Mouse (Mus musculus) liver, embryonic 16.5 days (tissue): Measurements from ENCODE around the gene Ifnar1. TPM values are rescaled to one million over a fixed set of nuclear protein-coding genes. Genes with fewer than 3 reads are reported as not detected.
A peak's percentile ranks its signal among the peaks of the same experiment; 100 is the strongest.

Experiments used
- ATAC-seq: fragments of 200-750 bp; cut with Nextera tagmentation; 2 replicates; pipeline ENCODE4 v1.8.0; 2017; ENCODE audit warnings: low read depth, mild to moderate bottlenecking, moderate number of reproducible peaks, moderate library complexity
- H3K27ac ChIP-seq: fragments of 300-500 bp; sonication (generic); 2 replicates; pipeline ENCODE4 v1.5.1; 2014; ENCODE audit warnings: mild to moderate bottlenecking, low read length
- H3K27me3 ChIP-seq: fragments of 300-500 bp; sonication (generic); 2 replicates; pipeline ENCODE4 v1.6.1; 2014; ENCODE audit warnings: low read depth, low read length, mixed read lengths; ENCODE audit not compliant: control insufficient read depth, insufficient read depth
- H3K36me3 ChIP-seq: fragments of 300-500 bp; sonication (generic); 2 replicates; pipeline ENCODE4 v1.6.1; 2014; ENCODE audit warnings: mild to moderate bottlenecking; ENCODE audit not compliant: control insufficient read depth, insufficient read depth
- H3K4me1 ChIP-seq: fragments of 300-500 bp; sonication (generic); 2 replicates; pipeline ENCODE4 v1.6.1; 2014; ENCODE audit warnings: low read depth, low read length, mixed read lengths; ENCODE audit not compliant: control insufficient read depth
- H3K4me2 ChIP-seq: fragments of 300-500 bp; sonication (generic); 2 replicates; pipeline ENCODE4 v1.6.1; 2014; ENCODE audit warnings: low read depth, low read length, mixed read lengths
- H3K4me3 ChIP-seq: fragments of 300-500 bp; sonication (generic); 2 replicates; pipeline ENCODE4 v1.5.1; 2014; ENCODE audit warnings: low read depth, mild to moderate bottlenecking, low read length
- H3K9ac ChIP-seq: fragments of 300-500 bp; sonication (generic); 2 replicates; pipeline ENCODE4 v1.6.1; 2014; ENCODE audit warnings: low read depth, low read length
- H3K9me3 ChIP-seq: fragments of 300-500 bp; sonication (generic); replicated peaks from 2 replicates; pipeline ENCODE4 v1.6.1; 2016; ENCODE audit warnings: low read length; ENCODE audit not compliant: control insufficient read depth
- WGBS: fragments of 180-500 bp; shearing (Covaris S2); extraction: QIAGEN DNeasy Blood & Tissue Kit; methylation state at CpG from one replicate; pipeline ENCODE4 v1.1.7; 2014; ENCODE audit not compliant: insufficient replicate concordance; 5-methylcytosine and 5-hydroxymethylcytosine counted together
- polyA plus RNA-seq: library from polyadenylated mRNA; unstranded; fragments of >200 nt; fragmentation: Nextera tagmentation; extraction: Ambion mirVana; gene quantifications from 2 replicates; pipeline ENCODE4 v1.2.1, GENCODE M21; 2015

The Ifnar1 gene
- polyA plus RNA-seq, 1 experiment from 2014 or later, result 25.0 TPM

GRCm38 (mm10) chr16:91505116-91505601, 20.1 kb downstream of the Ifnar1 start:
- 86% methylated on average over 15 of the region's 15 CpGs for WGBS
- H3K36me3 ChIP-seq, result peaks cover 57% of the 10 kb centered on the region
- peaks cover 5% of the 10 kb centered on the region for H3K4me1 ChIP-seq
- no peak overlapping the region for H3K4me2 ChIP-seq
- ATAC-seq, result no peak
- no peaks in the 10 kb centered on the region for H3K9me3 ChIP-seq
- H3K27me3 ChIP-seq, result no peaks in the 10 kb centered on the region
- no peak overlapping the region for H3K9ac ChIP-seq
- no peak overlapping the region for H3K27ac ChIP-seq
- H3K4me3 ChIP-seq, result no peak overlapping the region

- ATAC-seq, result no peak
- Histone ChIP-seq H3K9ac (no peak overlapping the region), H3K27ac (no peak overlapping the region), H3K4me3 (no peak overlapping the region), H3K27me3 (no peaks in the 10 kb centered on the region), H3K36me3 (peaks cover 48% of the 10 kb centered on the region), H3K4me2 (no peak overlapping the region), H3K9me3 (no peaks in the 10 kb centered on the region), H3K4me1 (peaks cover 5% of the 10 kb centered on the region)
- 87% methylated on average over 12 of the region's 12 CpGs for WGBS
Measured at GRCm38 (mm10) chr16:91506396-91506795, 21.4 kb downstream of the Ifnar1 start.

- no peaks in the 10 kb centered on the region for H3K9me3 ChIP-seq
- 31% methylated on average over 7 of the region's 7 CpGs for WGBS
- peak; percentile 39 for ATAC-seq
Measured at GRCm38 (mm10) chr16:91512161-91512787, 27.2 kb downstream of the Ifnar1 start.

GRCm38 (mm10) chr16:91513099-91513498, 28.1 kb downstream of the Ifnar1 start:
- H3K4me2 ChIP-seq, result no peak overlapping the region
- no peaks in the 10 kb centered on the region for H3K27me3 ChIP-seq
- no peak overlapping the region for H3K4me3 ChIP-seq
- WGBS, result 71% methylated on average over 6 of the region's 6 CpGs
- no peaks in the 10 kb centered on the region for H3K9me3 ChIP-seq
- H3K4me1 ChIP-seq, result peaks cover 16% of the 10 kb centered on the region
- no peak for ATAC-seq
- H3K9ac ChIP-seq, result no peak overlapping the region
- no peaks in the 10 kb centered on the region for H3K36me3 ChIP-seq
- no peak overlapping the region for H3K27ac ChIP-seq

More at GRCm38 (mm10) chr16:91512161-91512787, 27.2 kb downstream of the Ifnar1 start:
- no peaks in the 10 kb centered on the region for H3K36me3 ChIP-seq
- no peak overlapping the region for H3K9ac ChIP-seq
- no peak overlapping the region for H3K4me2 ChIP-seq
- no peaks in the 10 kb centered on the region for H3K27me3 ChIP-seq
- no peak overlapping the region for H3K27ac ChIP-seq
- H3K4me1 ChIP-seq, result peaks cover 16% of the 10 kb centered on the region
- H3K4me3 ChIP-seq, result no peak overlapping the region

GRCm38 (mm10) chr16:91517020-91517419, 32.0 kb downstream of the Ifnar1 start:
- peak; percentile 86 for ATAC-seq
- Histone ChIP-seq H3K4me2 (no peak overlapping the region), H3K9me3 (no peaks in the 10 kb centered on the region), H3K4me1 (peaks cover 20% of the 10 kb centered on the region), H3K27me3 (no peaks in the 10 kb centered on the region; the same call in 1 of the 2 replicates), H3K4me3 (no peak overlapping the region), H3K36me3 (no peaks in the 10 kb centered on the region), H3K27ac (peak overlapping the region; percentile 59), H3K9ac (no peak overlapping the region; the same call in 1 of the 2 replicates)
- WGBS, result 20% methylated on average over 7 of the region's 7 CpGs

- Histone ChIP-seq H3K4me1 (peaks cover 17% of the 10 kb centered on the region), H3K27ac (peak overlapping the region; percentile 75), H3K9ac (no peak overlapping the region)
Measured at GRCm38 (mm10) chr16:91522040-91522439, 37.0 kb downstream of the Ifnar1 start.

DNA sequence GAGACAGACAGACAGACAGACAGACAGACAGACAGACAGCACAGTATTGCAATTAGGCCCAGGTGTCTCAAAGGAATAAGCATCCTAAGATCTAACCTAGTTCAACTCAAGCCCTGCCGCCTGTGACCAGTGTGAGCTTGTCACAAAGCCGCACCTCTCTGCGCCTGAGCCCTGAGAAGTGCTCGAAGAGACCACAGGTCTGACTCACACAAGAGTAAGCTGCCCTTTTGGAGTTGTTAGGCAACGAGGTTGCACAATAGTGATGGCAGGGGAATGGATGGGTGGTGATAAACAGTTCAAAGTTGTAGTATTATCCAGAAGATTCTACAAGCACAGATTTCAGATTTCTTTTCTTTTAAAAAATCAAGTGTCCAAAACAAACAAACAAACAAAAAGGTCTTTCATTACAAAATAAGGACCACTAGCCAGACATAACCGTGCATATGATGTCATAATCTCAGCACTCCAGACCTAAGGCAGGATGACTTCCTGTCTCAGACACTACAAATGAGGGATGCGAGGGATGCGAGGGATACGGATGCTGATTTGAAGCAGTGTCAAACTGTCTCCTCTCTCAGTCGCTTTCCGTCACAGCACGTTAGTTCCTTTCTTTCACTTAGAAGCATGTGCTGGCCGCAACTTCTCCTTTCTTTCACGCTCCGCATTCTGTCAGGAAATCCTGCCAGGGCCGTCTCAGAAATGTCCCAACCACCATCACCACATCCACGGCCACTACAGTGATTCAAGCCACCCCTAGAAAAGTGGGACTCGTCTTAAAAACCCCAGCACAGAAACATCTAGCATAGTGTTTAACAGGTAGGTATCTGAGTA, 37.7 kb downstream of the Ifnar1 start:
- no peak overlapping the region for H3K4me3 ChIP-seq
- no peaks in the 10 kb centered on the region for H3K9me3 ChIP-seq
- H3K27me3 ChIP-seq, result no peaks in the 10 kb centered on the region; the same call in 1 of the 2 replicates
- 18% methylated on average over 18 of the region's 18 CpGs for WGBS
- peak overlapping the region; percentile 75 for H3K27ac ChIP-seq
- ATAC-seq, result peak; percentile 80
- H3K4me2 ChIP-seq, result peak overlapping the region; percentile 29; the same call in 1 of the 2 replicates
- H3K4me1 ChIP-seq, result peaks cover 18% of the 10 kb centered on the region
- no peak overlapping the region for H3K9ac ChIP-seq
- no peaks in the 10 kb centered on the region for H3K36me3 ChIP-seq

More at GRCm38 (mm10) chr16:91522040-91522439, 37.0 kb downstream of the Ifnar1 start:
- Histone ChIP-seq H3K9me3 (no peaks in the 10 kb centered on the region), H3K4me3 (no peak overlapping the region), H3K4me2 (peak overlapping the region; percentile 29; the same call in 1 of the 2 replicates), H3K36me3 (no peaks in the 10 kb centered on the region), H3K27me3 (no peaks in the 10 kb centered on the region; the same call in 1 of the 2 replicates)
- WGBS, result 28% methylated on average over 5 of the region's 5 CpGs
- ATAC-seq, result peak; percentile 54

- ATAC-seq, result no peak
- H3K9ac ChIP-seq, result no peak overlapping the region
- WGBS, result 50% methylated on average over 5 of the region's 5 CpGs
- no peak overlapping the region for H3K4me2 ChIP-seq
- H3K4me1 ChIP-seq, result peaks cover 17% of the 10 kb centered on the region
- H3K9me3 ChIP-seq, result no peaks in the 10 kb centered on the region
- no peak overlapping the region for H3K4me3 ChIP-seq
- H3K27me3 ChIP-seq, result no peaks in the 10 kb centered on the region; the same call in 1 of the 2 replicates
- H3K27ac ChIP-seq, result no peak overlapping the region
- no peaks in the 10 kb centered on the region for H3K36me3 ChIP-seq
Measured at GRCm38 (mm10) chr16:91524206-91524605, 39.2 kb downstream of the Ifnar1 start.
